Mouse (Mus musculus): ENCODE measurements around the gene Glis1. TPM values are rescaled to one million over a fixed set of nuclear protein-coding genes. Genes with fewer than 3 reads are reported as not detected.

Glis1 gene
- polyA plus RNA-seq, 1 experiment from 2014 or later, result 6.3 TPM

DNA sequence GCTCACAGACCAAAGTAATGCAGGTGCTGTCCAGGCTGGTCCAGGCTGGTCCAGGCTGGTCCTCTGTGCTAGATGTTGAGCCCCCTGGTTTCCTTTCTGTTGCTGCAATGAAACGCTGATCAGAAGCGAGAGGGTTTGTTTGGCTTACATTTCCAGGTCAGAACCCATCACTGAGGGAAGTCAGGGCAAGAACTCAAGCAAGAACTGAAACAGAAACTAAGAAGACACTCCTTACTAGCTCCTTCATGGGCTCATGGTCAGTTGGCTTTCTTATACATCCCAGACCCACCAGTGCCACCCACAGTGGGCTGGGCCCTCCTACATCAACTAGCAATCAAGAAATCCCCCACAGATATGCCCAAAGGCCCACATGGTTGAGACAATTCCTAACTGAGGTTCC is 234.1 kb downstream of the Glis1 start:
- Histone ChIP-seq H3K4me3 (no peak overlapping the region), H3K27me3 (ENCODE audit: insufficient read depth, poor library complexity, severe bottlenecking) (peaks cover 24% of the 10 kb centered on the region), H3K4me1 (replicated peaks) (peaks cover 6% of the 10 kb centered on the region), H3K9me3 (no peaks in the 10 kb centered on the region), H3K27ac (no peak overlapping the region), H3K36me3 (no peaks in the 10 kb centered on the region)
- WGBS, result 95% methylated on average over 2 of the region's 2 CpGs
- DNase-seq (ENCODE audit: low spot score), result no peak

DNA sequence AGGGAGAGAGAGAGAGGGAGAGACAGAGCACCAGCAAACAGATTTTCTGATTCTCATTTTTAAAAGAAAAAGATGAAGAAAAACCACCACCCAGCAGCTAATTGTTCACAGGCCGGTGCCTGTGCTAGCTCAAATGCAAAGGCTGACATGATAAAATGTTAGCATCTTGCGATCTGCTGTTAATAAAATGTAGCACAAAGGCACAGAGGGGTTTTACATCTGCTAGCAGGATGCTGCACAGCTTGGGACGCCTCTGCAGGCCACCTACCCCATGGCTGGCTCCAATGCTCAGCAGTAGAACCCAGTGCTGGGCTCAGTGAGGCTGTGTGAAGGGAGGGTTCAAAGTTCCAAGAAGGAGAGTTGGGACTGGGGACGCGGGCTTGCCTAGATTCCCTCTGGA is 236.3 kb downstream of the Glis1 start:
- WGBS, result 71% methylated on average over 5 of the region's 5 CpGs
- Histone ChIP-seq H3K4me1 (replicated peaks) (peaks cover 20% of the 10 kb centered on the region), H3K27me3 (ENCODE audit: insufficient read depth, poor library complexity, severe bottlenecking) (peaks cover 35% of the 10 kb centered on the region), H3K9me3 (no peaks in the 10 kb centered on the region), H3K36me3 (no peaks in the 10 kb centered on the region), H3K4me3 (no peak overlapping the region), H3K27ac (no peak overlapping the region)
- no peak for DNase-seq (ENCODE audit: low spot score)

DNA sequence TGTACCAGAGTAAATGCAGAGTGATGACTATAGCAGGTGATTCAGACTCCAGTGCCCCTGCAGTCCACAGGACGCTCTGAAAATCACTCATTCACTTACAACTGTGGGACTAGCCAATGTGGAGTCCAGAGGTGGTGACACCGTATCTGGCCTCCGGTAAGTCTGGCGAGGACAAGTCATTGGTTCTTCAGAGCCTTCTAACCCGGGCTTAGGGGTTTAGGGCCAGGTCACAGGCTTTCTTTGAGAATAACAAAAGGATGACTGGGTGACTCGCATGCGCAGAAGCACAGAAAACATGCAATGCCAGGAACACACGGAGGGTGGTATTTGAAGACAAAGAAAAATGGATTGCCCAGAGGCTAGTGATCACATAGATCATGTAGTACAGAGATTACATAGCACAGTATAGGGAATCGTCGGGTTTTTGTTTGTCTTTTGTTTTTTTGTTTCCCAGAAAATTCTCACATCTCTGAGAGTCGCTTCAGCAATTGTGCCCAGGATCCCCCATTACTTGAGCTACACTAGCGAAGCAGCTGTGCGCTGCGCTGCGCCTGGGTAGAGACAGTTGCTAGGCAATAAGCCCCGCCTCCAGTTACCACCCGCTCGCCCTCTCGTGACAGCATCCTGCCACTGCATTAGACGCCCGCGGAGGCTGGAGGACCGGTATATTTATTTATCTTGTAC is 239.4 kb downstream of the Glis1 start:
- 13% methylated on average over 23 of the region's 23 CpGs for WGBS
- peaks cover 21% of the 10 kb centered on the region for H3K4me1 ChIP-seq (replicated peaks)
- H3K27ac ChIP-seq, result peak overlapping the region; percentile 84
- H3K36me3 ChIP-seq, result no peaks in the 10 kb centered on the region
- peak; percentile 90 for DNase-seq (ENCODE audit: low spot score)
- peaks cover 64% of the 10 kb centered on the region for H3K27me3 ChIP-seq (ENCODE audit: insufficient read depth, poor library complexity, severe bottlenecking)
- H3K9me3 ChIP-seq, result no peaks in the 10 kb centered on the region
- peak overlapping the region; percentile 27 for H3K4me3 ChIP-seq

DNA sequence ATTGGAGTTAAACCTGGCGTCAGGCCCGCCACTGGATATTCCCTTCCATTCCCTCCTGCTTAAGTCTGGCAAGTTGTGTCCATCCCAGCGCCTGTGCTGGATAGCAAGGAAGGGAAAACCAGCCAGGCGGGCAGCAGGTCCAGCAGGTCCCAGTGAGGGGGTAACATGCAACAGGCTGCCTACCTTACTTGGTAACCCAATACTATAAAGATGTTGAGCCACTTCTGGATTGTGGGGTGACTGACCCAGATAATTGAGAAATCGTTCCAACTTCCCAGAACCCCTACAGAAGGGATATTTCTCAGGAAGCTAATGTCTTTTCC is 239.9 kb downstream of the Glis1 start:
- DNase-seq (ENCODE audit: low spot score), result no peak
- H3K27ac ChIP-seq, result no peak overlapping the region
- peak overlapping the region; percentile 27; the same call in 1 of the 2 replicates for H3K4me3 ChIP-seq
- no peaks in the 10 kb centered on the region for H3K36me3 ChIP-seq
- H3K4me1 ChIP-seq (replicated peaks), result peaks cover 26% of the 10 kb centered on the region
- 26% methylated on average over 5 of the region's 5 CpGs for WGBS
- H3K27me3 ChIP-seq (ENCODE audit: insufficient read depth, poor library complexity, severe bottlenecking), result peaks cover 69% of the 10 kb centered on the region
- no peaks in the 10 kb centered on the region for H3K9me3 ChIP-seq

DNA sequence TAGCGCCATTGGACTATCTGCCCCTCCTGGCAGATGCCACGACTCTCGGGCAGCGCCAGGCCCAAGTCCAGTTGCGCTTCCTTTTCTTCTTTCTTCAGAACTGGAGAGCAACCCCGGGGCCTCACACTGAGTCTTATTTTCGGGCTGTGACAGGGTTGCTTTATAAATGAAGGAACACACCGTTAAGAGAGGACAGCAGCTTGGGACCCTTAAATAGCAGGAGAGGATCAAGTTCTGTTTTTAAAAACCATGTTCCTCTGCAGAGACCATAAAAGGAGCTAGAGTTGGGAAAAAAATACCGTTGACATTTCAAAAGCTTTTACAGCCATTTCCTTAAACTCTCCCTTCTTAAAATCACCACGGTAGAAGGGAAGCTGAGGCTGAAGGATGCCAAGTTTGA is 241.3 kb downstream of the Glis1 start:
- Histone ChIP-seq H3K27me3 (ENCODE audit: insufficient read depth, poor library complexity, severe bottlenecking) (peaks cover 80% of the 10 kb centered on the region), H3K36me3 (no peaks in the 10 kb centered on the region), H3K4me1 (replicated peaks) (peaks cover 40% of the 10 kb centered on the region), H3K4me3 (no peak overlapping the region), H3K9me3 (no peaks in the 10 kb centered on the region), H3K27ac (no peak overlapping the region)
- WGBS, result 68% methylated on average over 10 of the region's 10 CpGs
- no peak for DNase-seq (ENCODE audit: low spot score)

DNA sequence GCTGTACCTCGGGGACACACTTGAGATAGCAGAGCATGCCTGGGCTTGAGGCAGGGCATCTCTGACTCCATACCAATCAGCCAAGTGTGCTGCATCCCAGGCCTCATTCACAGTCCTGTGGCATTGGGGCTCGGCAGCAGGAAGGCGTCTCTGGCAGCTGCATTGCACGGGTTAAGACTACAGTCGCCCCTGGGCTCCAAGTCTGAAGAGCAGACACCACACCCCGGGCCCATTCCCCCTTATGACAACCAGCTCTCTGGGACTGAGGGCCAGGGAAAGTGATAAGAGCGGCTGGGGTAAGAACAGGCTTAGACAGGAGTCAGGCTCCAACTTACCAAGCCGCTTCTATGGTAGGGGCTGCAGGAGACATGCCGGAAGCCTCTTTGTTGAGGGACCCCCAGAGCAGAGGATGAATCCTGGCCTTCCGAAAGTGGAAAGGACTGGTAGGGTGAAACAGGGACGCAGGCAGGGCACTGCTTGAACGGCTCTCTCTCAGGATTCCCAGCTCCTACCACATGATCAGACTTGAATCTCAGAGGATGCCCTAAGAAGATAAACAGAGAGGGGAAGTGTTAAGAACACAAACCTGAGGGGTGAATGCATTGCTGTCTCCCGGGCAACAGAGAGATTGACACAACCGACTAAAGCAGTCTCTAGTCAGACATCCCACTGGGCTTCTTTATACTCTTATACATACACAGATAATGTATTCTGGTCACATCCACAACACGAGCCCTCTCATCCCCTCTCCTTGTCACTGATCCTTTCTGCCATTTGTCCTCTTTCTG is 246.1 kb downstream of the Glis1 start:
- Histone ChIP-seq H3K4me1 (replicated peaks) (peaks cover 33% of the 10 kb centered on the region), H3K9me3 (no peaks in the 10 kb centered on the region), H3K27me3 (ENCODE audit: insufficient read depth, poor library complexity, severe bottlenecking) (peaks cover 67% of the 10 kb centered on the region), H3K36me3 (no peaks in the 10 kb centered on the region), H3K27ac (peak overlapping the region; percentile 87), H3K4me3 (peak overlapping the region; percentile 41)
- peak; percentile 66 for DNase-seq (ENCODE audit: low spot score)
- WGBS, result 26% methylated on average over 15 of the region's 15 CpGs

DNA sequence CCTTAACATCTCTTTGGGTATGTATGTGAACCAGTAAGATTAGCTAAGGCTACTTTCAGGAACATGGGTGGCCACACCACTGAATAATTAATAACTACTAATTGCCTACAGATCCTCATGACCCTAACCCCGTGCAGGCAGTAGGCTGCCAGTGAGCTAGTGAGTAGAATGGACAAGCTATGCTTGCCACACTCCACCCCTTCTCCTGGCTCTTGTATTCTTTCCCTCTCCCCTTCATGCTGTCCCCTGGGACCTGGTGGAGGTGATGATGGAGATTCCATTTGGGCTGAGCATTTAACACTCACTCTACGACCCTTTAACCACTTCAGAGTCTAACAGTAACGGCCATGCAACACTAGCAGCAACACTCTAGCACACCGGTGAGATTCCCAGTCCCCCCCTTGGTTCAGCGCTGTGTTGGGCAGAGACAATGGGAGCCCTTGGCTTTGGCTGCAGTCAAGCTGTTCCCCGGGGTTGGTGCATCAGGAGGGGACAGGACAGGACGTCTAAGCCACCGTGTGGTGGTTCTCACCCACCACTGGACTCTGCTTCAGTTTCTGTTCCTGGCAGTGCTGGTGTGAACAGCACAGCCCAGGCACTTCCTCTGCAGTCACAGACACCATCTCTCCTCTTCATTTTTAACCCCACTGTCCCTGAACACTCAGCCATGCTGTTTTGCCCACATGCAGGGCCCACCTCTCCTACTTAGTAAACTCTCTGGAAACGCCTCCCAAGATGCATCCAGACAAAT is 246.9 kb downstream of the Glis1 start:
- peaks cover 64% of the 10 kb centered on the region for H3K27me3 ChIP-seq (ENCODE audit: insufficient read depth, poor library complexity, severe bottlenecking)
- peaks cover 33% of the 10 kb centered on the region for H3K4me1 ChIP-seq (replicated peaks)
- 29% methylated on average over 9 of the region's 9 CpGs for WGBS
- H3K9me3 ChIP-seq, result no peaks in the 10 kb centered on the region
- peak; percentile 50 for DNase-seq (ENCODE audit: low spot score)
- H3K27ac ChIP-seq, result peak overlapping the region; percentile 87
- H3K36me3 ChIP-seq, result no peaks in the 10 kb centered on the region
- peak overlapping the region; percentile 41 for H3K4me3 ChIP-seq

DNA sequence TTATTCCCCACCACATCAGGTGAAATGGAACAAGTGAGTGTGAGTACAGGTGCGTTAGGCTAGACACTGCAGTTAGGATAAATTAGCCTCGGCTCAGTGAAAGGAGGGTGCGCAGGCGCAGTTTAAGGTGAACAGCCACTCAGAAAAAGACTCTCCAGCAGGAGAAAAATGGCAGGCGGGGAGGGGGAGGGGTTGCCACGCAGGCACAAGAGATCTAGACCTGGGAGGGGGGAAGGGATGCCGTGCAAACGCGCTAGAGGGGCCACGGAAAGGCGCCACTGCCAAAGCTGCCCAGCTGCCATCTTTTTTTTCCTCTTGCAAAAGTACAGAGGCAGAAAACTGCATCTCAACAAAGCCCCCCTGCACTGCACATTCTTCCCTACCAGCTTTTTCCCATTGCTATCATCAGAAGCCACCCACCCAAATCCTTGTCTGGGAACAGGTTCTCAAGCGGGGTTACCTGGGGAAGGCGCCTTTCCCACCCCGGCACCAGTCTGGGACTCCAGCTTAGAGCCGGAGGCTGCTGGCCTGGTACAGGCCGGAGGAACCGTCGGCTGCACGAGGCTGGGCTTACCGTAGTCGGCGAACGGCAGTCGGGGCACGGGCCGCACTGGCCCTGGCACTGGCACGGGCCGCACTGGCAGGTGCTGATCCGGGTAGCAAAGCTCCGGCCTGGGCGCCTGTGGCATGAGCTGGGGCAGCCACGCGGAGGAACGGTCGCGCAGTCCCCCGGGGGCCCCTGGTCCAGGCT is 248.8 kb downstream of the Glis1 start:
- peak overlapping the region; percentile 4; the same call in 1 of the 2 replicates for H3K27ac ChIP-seq
- no peak for DNase-seq (ENCODE audit: low spot score)
- H3K4me3 ChIP-seq, result no peak overlapping the region
- 89% methylated on average over 37 of the region's 37 CpGs for WGBS
- peaks cover 49% of the 10 kb centered on the region for H3K27me3 ChIP-seq (ENCODE audit: insufficient read depth, poor library complexity, severe bottlenecking)
- H3K4me1 ChIP-seq (replicated peaks), result peaks cover 46% of the 10 kb centered on the region
- H3K36me3 ChIP-seq, result no peaks in the 10 kb centered on the region
- no peaks in the 10 kb centered on the region for H3K9me3 ChIP-seq

DNA sequence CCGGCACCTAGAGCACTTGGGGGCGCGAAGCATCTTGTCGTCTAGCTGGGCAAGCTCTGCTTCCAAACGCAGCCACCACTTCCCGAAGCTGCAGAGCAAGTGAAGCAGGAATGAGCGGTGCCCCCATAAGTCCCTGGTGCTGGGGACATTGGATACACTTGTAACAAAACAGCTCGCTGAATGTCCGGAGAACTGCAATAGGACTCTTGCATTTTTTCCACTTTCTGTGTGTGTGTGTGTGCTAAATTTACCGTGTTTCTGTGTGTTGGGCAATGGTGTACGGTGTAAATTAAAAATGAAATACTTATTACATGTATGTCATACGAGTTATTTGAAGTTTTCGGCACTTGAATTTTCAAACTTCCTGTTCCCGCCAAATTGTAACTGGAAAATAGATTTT is 249.7 kb downstream of the Glis1 start, which contains the start of gene Dmrtb1:
Gene Dmrtb1, minus strand, starts transcription at position 101 of the 400 bp plus-strand sequence.
- Histone ChIP-seq H3K27me3 (ENCODE audit: insufficient read depth, poor library complexity, severe bottlenecking) (peaks cover 43% of the 10 kb centered on the region), H3K4me1 (replicated peaks) (peaks cover 45% of the 10 kb centered on the region), H3K27ac (peak within 1 kb of the TSS; percentile 4; the same call in 1 of the 2 replicates), H3K4me3 (no peak within 1 kb of the TSS), H3K36me3 (no peaks in the 10 kb centered on the region), H3K9me3 (no peaks in the 10 kb centered on the region)
- WGBS, result 91% methylated on average over 14 of the region's 14 CpGs
- DNase-seq (ENCODE audit: low spot score), result no peak

Other genes starting within 250 kb of the Glis1 start
- not detected in 2 replicates for gene Ldlrad1, start 225.4 kb upstream of the Glis1 start, polyA plus RNA-seq (2016; fragmentation: Nextera tagmentation; extraction: Ambion mirVana)
- gene Lrrc42, start 181.1 kb upstream of the Glis1 start, polyA plus RNA-seq (2016; fragmentation: Nextera tagmentation; extraction: Ambion mirVana), result 76.5 and 83.5 TPM in 2 replicates
- 24.5 and 36.3 TPM in 2 replicates for gene Hspb11, start 181.0 kb upstream of the Glis1 start, polyA plus RNA-seq (2016; fragmentation: Nextera tagmentation; extraction: Ambion mirVana)
- gene Dio1, start 127.4 kb upstream of the Glis1 start, polyA plus RNA-seq (2016; fragmentation: Nextera tagmentation; extraction: Ambion mirVana), result not detected in 2 replicates
- 42.0 and 48.2 TPM in 2 replicates for gene Yipf1, start 120.2 kb upstream of the Glis1 start, polyA plus RNA-seq (2016; fragmentation: Nextera tagmentation; extraction: Ambion mirVana)
- 35.1 and 48.3 TPM in 2 replicates for gene Ndc1, start 66.8 kb upstream of the Glis1 start, polyA plus RNA-seq (2016; fragmentation: Nextera tagmentation; extraction: Ambion mirVana)
- gene Dmrtb1, start 249.6 kb downstream of the Glis1 start, polyA plus RNA-seq (2016; fragmentation: Nextera tagmentation; extraction: Ambion mirVana), result 8.2 and 23.2 TPM in 2 replicates

Data from hindbrain, embryonic 10.5 days (tissue).